Mouse (Mus musculus) embryonic stem cell, embryonic (primary cell): ENCODE results near the gene Stk39.

Experiments
- CTCF ChIA-PET, 4 experiments: fragments of 300-600 bp in 2 of 4; fragments of 350-600 bp in 2 of 4; sonication (Branson Sonifier 250); formaldehyde crosslinking; loops; one replicate each; lab custom pipeline; 2022; ENCODE audit warnings: inconsistent platforms in 2 of 4; lab: Charles Lee
- POLR2A ChIA-PET, 4 experiments: fragments of 300-600 bp in 2 of 4; fragments of 350-600 bp in 2 of 4; sonication (Branson Sonifier 250); formaldehyde crosslinking; loops; one replicate each; lab custom pipeline; 2022; ENCODE audit warnings: antibody characterized with exemption in 4 of 4, inconsistent platforms in 1 of 4; lab: Charles Lee

The Stk39 gene

GRCm38 (mm10) chr2:68336913-68337312 is 135.2 kb downstream of the Stk39 start:
- ChIA-PET CTCF (no interaction called here), POLR2A (interaction anchor here in 1 of 4 experiments (0.7 kb wide), 1 partner anchor 271 kb away, joined by 3 read pairs; no protein-coding TSS in a partner anchor)

- ChIA-PET POLR2A (interaction anchor here in 1 of 4 experiments (0.6 kb wide), 1 partner anchor 1019 kb away, joined by 3 read pairs; no protein-coding TSS in a partner anchor), CTCF (no interaction called here)
These were observed 137.1 kb downstream of the Stk39 start for GRCm38 (mm10) chr2:68334945-68335344.

- CTCF ChIA-PET, result no interaction called here
- POLR2A ChIA-PET, result no interaction called here
These were observed 146.8 kb downstream of the Stk39 start for GRCm38 (mm10) chr2:68325306-68325705.

DNA sequence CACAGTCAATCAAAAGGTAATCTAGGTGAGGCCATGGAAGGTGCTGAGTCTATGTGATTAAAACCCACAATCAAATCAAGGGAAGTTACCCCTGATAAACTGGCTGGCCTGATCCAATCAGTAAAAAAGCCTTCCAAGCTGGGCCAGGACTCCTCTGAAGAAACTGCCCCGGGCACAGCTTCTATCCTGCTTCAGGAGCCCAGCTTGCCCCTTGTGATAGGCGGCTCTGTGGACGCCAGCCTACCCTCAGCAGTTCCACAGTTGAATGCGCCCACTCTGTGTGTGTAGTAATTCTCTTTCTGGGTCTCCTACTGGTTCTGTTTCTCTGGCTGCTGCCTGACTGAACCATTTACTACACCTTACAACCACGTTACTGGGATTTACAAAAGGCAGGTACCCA is 150.8 kb downstream of the Stk39 start:
- CTCF ChIA-PET, result interaction anchor here in 2 of 4 experiments (1.1 to 3.9 kb wide), 2 partner anchors 11 kb away, joined by 3 to 10 read pairs; no protein-coding TSS in a partner anchor
- POLR2A ChIA-PET, result interaction anchor here in 1 of 4 experiments (1.0 to 1.7 kb wide), 2 partner anchors 24 to 27 kb away, joined by 3 to 5 read pairs; no protein-coding TSS in a partner anchor

DNA sequence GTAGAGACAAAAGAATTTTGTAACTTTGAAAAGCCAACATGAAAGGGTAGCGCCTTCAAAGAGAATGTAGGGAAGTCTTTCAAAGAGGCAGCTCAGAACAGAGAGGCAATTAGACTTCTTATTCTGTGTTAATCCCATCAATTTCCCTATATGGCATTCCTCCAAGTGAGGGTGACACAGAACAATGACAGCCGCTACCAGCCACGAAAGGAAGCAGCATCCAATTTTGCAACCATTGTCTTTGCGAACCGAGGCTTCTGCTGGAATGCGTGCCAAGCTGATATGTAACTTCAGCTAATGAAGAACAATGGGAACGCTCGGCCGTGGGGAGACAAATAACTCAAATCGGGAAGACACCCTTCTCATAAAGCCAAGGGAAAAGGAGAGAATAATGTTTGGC is 151.4 kb downstream of the Stk39 start:
- CTCF ChIA-PET, result interaction anchor here in 2 of 4 experiments (1.9 to 3.9 kb wide), 2 partner anchors 10 to 11 kb away, joined by 4 to 10 read pairs; no protein-coding TSS in a partner anchor
- POLR2A ChIA-PET, result interaction anchor here in 1 of 4 experiments (1.0 to 1.7 kb wide), 2 partner anchors 24 to 28 kb away, joined by 3 to 5 read pairs; no protein-coding TSS in a partner anchor

DNA sequence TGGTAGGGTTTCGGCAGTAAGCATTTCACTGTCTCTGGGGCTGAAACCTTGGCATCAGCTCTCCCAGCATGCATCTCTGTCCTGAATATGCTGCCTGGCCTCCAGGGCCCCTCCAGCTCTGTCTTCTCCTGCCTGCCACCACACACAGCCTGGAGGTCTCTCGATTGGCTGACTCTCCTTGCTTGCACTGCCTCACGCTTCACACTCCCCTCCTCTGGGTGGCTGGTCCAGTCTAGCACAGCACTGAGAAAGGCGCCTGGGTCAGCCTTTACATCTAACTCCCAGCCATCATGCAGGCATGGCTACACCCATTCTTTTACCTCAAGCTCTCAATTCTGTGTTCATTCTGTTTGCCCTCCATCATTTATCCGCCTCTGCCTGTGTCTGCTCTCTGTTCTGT is 153.6 kb downstream of the Stk39 start:
- POLR2A ChIA-PET, result interaction anchor here in 1 of 4 experiments (0.8 kb wide), 2 partner anchors 19 to 26 kb away, joined by 3 to 4 read pairs; no protein-coding TSS in a partner anchor
- CTCF ChIA-PET, result interaction anchor here in 1 of 4 experiments (3.9 kb wide), 1 partner anchor 8 kb away, joined by 10 read pairs; no protein-coding TSS in a partner anchor

DNA sequence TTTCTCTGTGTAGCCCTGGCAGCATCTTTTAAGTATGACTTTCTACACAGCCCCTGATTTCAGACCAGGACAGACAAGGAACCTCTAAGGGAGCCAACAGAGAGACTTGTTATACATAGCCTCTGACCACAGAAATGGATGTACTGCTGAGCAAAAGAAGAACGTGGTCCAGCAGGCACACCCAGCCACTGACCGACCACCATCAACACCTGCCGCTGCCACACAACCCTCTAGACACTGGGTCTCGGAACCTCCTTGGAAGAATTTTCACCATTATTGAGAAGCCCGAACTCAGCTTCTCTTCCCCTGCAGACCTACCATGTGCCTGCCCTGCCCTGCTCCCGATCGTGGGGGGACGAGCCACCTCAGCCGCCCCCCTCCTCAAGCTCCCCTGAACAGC is 154.2 kb downstream of the Stk39 start:
- CTCF ChIA-PET, result interaction anchor here in 1 of 4 experiments (3.9 kb wide), 1 partner anchor 8 kb away, joined by 10 read pairs; no protein-coding TSS in a partner anchor
- POLR2A ChIA-PET, result interaction anchor here in 1 of 4 experiments (0.8 kb wide), 2 partner anchors 19 to 25 kb away, joined by 3 to 4 read pairs; no protein-coding TSS in a partner anchor

GRCm38 (mm10) chr2:68317452-68317851 is 154.6 kb downstream of the Stk39 start:
- CTCF ChIA-PET, result no interaction called here
- POLR2A ChIA-PET, result interaction anchor here in 1 of 4 experiments (0.8 kb wide), 1 partner anchor 18 kb away, joined by 4 read pairs; no protein-coding TSS in a partner anchor

- ChIA-PET POLR2A (interaction anchor here in 1 of 4 experiments (0.6 to 2.0 kb wide), 3 partner anchors 16 to 94 kb away, joined by 6 read pairs; no protein-coding TSS in a partner anchor), CTCF (interaction anchor here in 2 of 4 experiments (0.7 to 0.9 kb wide), 3 partner anchors 16 to 1302 kb away, joined by 3 to 5 read pairs (median 4); no protein-coding TSS in a partner anchor)
These were observed 156.8 kb downstream of the Stk39 start for GRCm38 (mm10) chr2:68315258-68315657.

DNA sequence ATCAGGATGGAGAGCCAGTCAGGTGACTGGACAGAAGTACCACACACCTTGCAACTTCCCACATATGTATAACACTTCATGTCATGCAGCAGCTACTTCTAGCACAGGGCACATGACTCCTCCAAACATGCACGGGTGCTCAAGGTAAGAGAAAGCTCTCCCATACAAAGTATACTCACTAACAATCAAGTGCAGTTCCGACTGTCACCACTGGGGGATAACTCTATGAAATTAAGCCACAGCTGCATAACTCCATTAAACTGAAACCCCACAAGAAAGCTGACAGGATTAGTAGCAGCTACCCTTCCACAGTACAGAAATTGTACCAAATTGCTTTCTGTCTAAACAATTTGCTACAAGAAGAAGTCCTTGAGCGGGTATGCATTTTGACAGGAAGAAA is 161.9 kb downstream of the Stk39 start:
- ChIA-PET CTCF (interaction anchor here (0.7 to 1.3 kb wide), 8 partner anchors 10 to 19 kb away, joined by 3 to 10 read pairs (median 4); no protein-coding TSS in a partner anchor), POLR2A (no interaction called here)

DNA sequence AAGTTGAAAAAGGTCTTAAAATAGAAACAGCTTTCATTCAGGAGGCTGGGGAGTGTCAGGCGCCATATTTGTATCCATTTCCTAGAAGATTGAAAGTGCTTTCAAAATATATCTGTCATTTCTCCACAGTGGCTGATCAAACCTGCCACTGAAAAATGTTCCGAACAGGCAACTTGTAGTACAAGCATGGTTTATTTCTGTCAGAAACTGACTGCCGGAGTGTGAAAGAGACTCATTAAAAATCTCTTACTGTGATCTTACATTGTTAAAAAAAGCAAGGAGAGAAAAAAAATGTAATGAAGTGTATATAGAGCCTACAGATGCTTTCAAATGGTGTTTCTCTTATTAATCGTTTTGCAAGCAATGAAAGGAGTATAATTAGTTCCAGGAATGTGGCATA is 165.5 kb downstream of the Stk39 start:
- POLR2A ChIA-PET, result interaction anchor here in 1 of 4 experiments (1.5 kb wide), 1 partner anchor 10 kb away, joined by 3 read pairs; no protein-coding TSS in a partner anchor

GRCm38 (mm10) chr2:68304771-68305460 is 167.2 kb downstream of the Stk39 start:
- POLR2A ChIA-PET, result no interaction called here
- CTCF ChIA-PET, result no interaction called here

More for the DNA sequence above, 165.5 kb downstream of the Stk39 start:
- CTCF ChIA-PET, result no interaction called here

DNA sequence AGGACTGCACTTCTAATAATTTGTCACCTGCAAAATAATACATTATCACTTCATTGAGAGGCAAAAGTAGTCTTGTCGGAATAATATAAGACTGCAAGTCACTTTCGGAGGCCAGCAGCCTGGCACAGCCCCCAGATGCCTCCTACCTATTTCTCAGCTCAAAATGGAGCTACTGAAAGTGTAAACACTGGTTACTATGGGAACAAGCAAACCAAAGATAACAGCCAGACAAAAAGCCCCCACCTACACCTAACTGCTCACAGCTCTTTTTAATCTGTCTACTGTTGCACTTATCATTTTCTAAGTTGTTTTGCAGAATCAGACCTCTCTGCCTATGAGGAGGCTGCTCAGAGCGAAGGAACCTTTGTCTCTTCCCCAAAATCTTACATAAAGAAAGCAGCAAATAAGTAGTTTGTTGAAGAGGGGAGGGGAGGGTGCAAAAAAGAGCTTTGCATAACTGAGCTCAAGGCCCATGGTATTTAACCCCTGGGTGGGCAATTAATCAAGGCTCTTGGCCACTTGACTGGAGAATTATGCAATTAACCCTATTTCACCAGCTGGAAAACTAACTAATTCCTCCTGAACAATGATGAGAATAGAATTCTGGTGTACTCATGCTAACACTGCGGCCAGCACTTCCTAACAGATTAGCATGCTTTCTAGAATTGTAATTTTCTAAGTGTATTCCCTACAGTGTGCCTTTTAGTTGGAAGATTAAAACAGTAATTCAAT is 170.1 kb downstream of the Stk39 start:
- ChIA-PET CTCF (no interaction called here), POLR2A (interaction anchor here in 1 of 4 experiments (1.0 to 1.8 kb wide), 3 partner anchors 9 to 59 kb away, joined by 3 to 10 read pairs (median 3); no protein-coding TSS in a partner anchor)

DNA sequence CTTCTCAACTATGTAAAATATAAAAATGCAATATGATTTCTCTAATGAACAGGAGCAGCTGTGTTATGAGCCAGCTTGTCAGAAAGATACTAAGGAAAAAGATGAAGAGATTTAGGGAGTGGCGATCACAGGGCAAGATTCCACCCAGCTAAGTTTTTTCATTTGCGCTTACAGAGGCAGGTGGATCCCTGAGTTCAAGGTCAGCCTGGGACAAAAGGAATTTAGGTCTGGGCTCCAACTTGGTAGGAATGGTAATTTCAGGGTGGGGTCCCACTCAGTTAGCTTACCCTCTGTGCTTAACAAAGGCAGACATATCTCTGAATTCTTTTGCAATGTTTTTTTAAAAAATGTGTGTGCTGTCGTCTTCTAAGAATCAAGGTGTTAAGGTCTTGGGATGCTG is 173.7 kb downstream of the Stk39 start:
- POLR2A ChIA-PET, result interaction anchor here in 3 of 4 experiments (0.8 to 4.5 kb wide), 12 partner anchors 9 to 88 kb away, joined by 3 to 19 read pairs (median 4); no protein-coding TSS in a partner anchor
- CTCF ChIA-PET, result interaction anchor here in 2 of 4 experiments (0.9 to 1.6 kb wide), 2 partner anchors 12 to 52 kb away, joined by 3 to 5 read pairs; no protein-coding TSS in a partner anchor

GRCm38 (mm10) chr2:68297955-68298354 is 174.1 kb downstream of the Stk39 start:
- ChIA-PET POLR2A (interaction anchor here in 1 of 4 experiments (0.9 to 4.5 kb wide), 7 partner anchors 8 to 50 kb away, joined by 3 to 19 read pairs (median 6); no protein-coding TSS in a partner anchor), CTCF (interaction anchor here in 2 of 4 experiments (0.9 to 1.6 kb wide), 2 partner anchors 12 to 53 kb away, joined by 3 to 5 read pairs; no protein-coding TSS in a partner anchor)

DNA sequence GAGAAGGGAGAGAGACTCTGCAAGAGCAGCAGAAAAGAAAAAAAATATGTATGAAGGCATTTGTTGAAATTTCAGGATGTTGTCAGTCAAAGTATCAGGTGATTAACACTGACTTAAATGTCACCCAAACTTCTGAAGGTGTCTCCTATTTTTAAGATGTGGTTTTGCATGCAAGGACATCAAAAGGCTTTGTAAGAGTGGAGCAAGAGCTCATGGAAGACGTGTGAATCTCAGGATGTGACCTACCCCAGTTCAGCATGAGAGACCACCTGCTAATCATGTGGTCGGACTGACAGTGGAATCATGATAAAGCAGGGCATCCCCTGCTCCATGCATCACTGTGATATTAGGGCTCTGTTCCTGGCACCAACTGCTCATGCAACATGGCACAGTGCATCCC is 175.3 kb downstream of the Stk39 start:
- ChIA-PET CTCF (interaction anchor here in 1 of 4 experiments (1.5 kb wide), 1 partner anchor 13 kb away, joined by 5 read pairs; no protein-coding TSS in a partner anchor), POLR2A (interaction anchor here in 1 of 4 experiments (0.6 to 4.5 kb wide), 6 partner anchors 9 to 51 kb away, joined by 3 to 19 read pairs (median 4); no protein-coding TSS in a partner anchor)

GRCm38 (mm10) chr2:68292539-68293320 is 179.3 kb downstream of the Stk39 start:
- ChIA-PET CTCF (interaction anchor here in 2 of 4 experiments (0.6 to 1.0 kb wide), 2 partner anchors 17 to 179 kb away, joined by 3 to 4 read pairs; no protein-coding TSS in a partner anchor), POLR2A (interaction anchor here in 1 of 4 experiments (0.6 to 2.3 kb wide), 9 partner anchors 9 to 859 kb away, joined by 3 to 10 read pairs (median 4); no protein-coding TSS in a partner anchor)
